Mouse (Mus musculus) frontal cortex, postnatal 25 days (tissue): ENCODE measurements at regions not wholly inside any gene's neighbourhood (a gene's known extent, or its start where the extent isn't known, plus 50 kb on each side); places are given as distances from the start of the nearest gene placed in this dataset.

Experiments
- DNase-seq, 2 experiments: peaks; one replicate each; pipeline ENCODE4 v3.0.0; 2022; ENCODE audit warnings: low spot score in 2 of 2

DNA sequence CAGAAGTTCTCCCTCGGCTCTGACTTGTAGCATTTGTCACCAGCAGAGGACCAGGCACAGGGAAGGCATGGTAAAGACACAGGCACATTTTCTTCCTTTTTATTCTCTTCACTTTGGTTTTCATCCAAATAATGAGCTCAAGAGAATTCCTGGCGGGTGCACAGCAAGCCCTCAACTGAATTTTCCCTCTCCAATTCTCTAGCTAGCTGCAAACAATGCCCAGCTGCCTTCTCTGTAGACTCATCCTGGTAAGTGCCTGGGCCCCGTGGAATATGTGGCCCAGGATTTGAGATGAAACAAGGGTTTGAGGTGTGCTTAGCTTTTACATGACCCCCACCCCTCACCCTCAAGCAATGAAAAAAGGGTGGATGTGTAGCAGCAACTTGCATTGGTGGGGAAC is 90.4 kb downstream of the Otol1 start:
- no peak for DNase-seq

DNA sequence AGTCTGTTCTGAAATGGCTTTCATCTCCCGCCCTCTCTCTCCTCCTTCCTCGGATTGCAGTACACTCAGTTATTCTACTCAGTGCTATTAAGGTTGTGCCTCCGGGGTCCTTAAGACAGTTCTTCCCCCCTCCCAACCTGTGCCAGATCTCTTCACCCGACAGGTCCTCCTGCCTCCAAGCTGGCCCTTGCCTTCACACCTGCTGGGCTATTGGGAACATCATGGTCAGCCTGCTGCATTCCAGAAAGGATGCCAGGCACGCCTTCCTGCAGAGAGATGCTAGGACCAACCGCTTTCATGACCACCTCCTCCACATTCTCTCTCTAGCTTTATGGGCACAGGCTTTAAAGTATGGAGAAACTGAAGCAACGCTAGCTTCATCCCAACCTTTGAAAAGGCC is 94.7 kb downstream of the Otol1 start:
- no peak for DNase-seq

DNA sequence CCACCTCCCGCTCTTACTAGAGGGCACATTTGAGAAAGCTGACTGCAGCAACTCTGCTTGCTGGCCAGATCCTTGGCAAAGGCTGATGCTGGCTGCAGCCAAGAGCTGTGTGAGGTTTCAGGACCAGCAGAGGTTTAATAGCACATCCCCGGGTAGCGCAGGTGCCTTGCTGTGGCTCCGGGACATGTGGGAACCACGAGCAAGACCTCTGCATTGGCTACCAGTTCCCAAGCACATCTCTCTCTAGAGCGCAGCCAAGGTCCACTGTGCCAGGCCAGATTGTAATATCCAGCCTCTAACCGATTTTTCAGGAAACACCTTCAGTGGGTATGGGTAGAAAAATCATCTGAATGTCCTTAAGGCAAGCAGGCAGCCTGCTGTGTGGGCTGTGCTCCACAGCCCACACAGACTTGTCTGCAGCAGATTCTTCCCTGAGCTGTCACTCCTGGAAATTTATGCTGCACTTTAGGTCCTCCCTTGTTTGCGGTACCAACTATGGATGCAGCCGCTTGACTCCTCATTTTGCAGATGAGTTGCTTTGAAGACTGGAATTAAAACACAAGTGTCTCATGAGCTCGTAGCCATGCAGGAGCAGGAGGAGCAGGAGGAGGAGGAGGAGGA is 95.3 kb downstream of the Otol1 start:
- DNase-seq = peak in 1 of 2 experiments; percentile 12

DNA sequence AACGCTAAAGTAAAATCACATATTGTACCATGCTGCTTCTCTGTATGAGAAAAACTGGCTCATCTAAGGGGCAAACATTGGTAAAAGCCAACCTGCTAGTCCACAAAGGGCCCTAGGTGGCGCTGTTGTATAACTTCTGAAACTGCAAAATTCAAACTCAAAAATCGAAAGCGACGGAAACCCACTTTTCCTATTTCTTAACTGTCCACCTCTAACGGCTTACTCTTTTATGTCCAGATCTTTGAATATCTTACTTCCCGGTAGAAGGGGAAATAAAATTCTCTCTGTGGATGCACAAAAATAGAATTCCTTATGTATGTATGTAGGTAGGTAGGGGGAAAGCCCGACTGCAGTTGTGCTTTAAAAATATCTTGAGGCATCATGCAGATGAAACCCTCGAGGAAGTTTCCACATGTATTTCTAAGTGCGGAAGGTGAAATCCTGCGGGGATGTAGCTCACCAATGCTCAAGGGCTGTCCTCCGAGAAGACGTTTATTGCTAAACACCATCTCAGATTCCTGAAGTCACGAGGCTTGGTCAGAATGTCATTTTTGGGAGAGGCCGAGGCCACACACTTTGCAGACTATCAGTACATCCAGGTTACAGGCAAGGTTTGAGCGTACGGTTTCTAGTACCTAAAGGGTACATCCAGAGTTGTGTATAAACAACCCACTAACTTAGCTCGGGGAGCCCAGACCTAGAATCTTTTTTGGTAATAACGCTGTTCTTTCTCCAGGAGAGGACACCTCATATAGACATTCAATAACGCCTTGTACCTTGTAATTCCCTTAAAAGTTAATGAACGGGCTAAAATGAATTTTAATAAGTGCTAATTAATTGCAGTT is 96.8 kb downstream of the Otol1 start:
- DNase-seq = peak; percentile 84 to 85

DNA sequence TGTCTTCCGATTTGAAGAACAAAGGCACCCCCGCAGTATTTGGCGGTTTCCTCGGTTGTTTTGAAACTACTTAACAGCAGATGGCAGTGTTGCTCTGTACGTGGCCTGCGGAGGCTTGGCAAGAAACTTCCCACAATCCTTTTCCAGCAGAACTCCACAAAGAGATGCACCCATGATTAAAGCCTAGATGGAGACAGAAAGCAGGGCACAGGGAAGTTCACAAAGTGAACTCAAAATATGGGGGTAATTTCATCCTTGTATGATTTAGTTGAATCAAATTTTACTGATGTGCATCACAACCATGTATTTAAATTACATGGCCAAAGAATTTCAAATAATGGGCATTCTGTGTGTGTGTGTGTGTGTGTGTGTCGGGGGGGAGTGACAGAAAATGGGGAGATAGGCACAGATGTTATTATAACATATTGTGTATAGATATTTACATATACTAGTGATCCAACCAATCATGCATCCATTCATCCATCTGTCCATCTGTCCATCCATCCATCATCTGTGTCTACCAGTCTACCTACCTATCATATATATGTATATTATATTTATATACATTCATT is 97.5 kb downstream of the Otol1 start:
- peak; percentile 44 to 65 for DNase-seq

DNA sequence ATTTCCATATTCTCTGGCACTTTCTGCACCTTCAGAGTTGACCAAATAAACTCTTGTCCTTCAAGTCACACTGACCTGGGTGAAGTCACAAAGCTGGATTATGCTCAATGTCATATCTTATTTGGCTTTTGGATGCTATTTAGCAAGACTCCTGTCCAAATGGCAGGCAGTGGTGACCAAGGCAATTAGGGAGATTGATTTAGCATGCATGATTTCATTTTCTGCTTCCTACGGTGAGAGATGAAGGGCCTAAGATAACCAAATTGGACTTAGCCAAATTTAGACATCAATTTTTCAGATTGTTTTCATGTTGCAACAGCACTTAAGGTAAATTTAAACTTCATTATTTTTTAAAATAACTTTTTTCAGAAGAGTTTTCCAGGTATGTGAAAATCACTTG is 98.1 kb downstream of the Otol1 start:
- DNase-seq = no peak

DNA sequence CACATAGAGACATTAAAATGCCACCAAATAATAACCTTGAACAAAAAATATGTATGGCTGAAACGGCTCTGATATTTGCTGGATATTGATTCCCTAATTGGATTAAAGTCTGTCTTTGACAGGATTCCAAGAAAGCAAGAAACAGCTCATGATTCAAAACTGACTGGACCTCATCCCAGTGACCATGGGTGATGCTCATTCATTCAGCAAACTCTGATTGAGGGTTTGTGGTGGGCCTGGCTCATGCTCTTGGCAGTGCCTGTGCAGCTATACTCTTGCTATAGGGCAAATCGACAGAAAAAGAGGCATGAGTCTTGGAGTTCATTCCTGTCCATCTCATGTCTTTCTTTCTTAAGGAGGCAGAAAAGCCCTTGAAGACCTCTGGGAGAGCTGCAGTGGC is 98.7 kb downstream of the Otol1 start:
- DNase-seq = no peak

DNA sequence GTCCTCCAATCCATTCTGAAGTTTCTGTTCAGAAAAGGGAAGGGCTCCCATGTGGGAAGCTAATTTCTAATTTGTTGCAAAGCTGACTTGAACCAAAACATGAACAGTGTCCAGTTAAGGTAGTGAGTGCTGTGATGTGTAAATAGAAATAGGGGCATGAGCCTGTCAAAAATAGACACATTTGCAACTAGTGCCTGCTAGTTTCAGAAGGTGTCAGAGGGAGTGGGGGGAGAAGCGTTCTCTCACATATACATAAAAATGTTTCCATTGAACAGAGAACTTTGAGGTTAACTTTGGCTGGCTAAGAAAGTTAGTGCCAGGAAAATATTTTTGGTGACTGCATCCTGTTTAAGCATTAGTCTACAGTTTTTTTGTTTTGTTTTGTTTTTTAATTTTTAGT is 118.8 kb downstream of the Otol1 start:
- DNase-seq = no peak

DNA sequence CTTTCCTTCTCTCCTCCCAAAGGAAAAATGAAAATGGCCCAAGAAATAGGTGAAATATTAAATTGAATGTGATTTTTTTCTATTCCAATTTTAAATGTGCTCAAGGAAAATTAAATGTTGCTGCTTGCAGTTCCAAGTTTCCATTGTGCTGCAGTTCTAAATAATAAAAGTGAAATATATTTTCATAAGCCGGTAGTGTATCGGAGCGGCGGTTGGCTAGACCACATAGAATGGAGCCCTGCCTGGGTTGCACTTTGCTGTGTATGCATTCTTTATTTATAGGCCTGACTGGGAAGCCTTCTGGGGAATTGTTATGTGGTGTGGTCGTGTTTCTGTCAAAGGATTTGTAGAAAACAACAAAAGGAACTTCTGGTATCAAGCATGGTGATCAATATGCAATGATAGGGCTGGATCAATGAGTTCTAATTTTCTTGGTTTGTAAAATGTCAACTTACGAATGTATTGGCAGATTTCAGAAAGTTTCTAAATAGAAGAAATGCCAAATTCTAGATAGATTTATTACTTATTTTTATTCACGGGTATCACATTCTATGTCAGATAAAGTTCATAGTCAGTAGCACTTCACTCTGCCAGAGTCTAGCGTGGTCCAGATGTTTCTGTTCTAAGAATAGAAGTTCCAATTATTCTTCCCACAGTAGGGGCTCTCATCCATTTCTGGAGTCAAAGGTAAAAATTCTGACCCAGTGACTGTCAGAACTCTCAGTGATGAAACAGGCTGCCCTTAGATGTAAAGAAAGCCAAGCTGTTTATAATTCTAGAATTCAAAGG is 123.0 kb downstream of the Otol1 start:
- no peak for DNase-seq

DNA sequence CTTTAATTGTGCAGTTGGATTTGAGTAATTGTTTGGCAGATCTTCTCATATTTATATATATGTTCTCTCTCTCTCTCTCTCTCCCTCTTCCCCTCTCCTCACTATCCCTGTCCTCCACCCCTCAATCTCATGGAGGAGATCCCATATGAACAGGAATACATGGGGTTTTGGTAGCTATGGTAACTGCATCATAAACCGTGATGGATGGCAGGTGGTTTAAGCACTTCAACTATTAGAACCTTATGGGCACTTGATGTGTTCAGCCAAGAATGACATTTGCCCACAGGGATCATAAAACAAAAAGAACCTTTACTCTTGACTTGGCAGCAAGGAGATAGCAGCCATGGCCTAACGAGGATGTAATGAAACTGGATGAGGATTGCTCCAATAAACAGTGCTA is 127.5 kb downstream of the Otol1 start:
- DNase-seq = no peak

DNA sequence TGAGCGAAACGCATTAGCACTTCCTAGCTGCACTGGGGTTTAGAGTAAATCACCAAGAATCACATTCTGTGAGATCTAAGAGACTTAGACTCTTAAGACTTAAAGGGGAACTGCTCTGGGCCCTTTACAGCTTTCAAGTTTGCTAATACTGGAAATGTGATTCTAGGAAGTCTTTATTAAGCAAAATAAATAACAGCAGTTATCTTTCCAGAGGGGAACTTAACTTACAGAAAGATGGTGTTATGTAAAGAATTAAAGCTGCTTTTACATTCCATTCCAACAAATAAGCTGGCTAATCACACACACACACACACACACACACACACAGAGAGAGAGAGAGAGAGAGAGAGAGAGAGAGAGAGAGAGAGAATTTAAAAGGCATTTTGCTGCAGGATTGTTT is 131.1 kb downstream of the Otol1 start:
- no peak for DNase-seq

DNA sequence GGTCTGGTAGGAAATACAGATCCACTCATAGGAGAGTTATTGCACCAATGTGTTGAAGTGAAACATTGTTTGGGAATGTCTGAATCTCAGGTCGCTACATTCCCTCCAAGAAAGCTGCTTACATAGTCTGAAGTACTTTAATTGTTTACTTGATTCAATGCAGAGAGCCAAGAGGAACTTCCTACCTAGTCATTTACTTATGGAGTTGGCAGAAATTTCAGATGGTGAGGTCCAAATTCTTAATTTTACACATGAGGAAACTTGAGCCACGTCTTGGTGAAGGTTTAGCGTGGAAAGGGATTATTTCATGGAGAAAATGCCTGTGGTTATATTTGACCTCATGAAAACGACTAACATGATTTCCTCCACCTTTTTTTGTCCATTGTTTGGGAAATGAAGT is 131.5 kb downstream of the Otol1 start:
- DNase-seq = no peak

DNA sequence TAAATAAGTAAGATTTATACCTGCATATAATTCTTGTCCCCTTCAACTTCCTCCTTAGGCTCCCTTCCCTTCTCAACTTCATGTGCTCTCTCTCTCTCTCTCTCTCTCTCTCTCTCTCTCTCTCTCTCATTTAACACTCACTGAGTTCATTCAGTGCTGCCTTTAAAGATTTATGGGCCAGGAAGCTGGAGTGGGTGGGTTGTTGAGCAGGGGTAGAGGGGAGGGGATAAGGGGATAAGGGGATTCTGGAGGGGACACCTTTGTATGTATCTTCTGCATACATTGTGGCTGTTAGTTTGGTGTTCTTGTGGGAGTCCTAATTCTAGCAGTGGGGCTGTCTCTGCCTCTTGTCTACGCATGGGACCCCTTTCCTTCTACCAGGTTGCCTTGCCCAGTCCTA is 138.3 kb downstream of the Otol1 start:
- DNase-seq = no peak

DNA sequence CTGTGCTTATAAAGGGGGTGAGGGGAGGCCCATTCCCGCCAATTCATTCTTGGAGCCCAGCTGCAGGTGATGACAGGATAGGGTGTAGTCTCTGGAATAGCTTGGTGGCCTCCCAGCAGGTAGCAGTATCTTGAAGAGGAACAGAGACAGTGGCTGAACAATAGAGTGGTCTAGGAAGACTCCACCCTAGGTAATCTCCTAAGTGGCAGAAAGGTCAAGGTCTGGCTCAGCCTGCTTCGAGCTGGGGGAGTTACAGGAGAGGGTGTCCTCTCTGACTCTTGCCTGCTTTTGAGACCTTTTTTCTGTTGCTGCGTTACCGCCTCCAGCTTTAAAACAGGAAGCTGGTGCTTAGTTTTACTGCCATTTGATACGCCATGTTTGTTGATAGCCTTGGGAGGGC is 143.7 kb downstream of the Otol1 start:
- DNase-seq = no peak

DNA sequence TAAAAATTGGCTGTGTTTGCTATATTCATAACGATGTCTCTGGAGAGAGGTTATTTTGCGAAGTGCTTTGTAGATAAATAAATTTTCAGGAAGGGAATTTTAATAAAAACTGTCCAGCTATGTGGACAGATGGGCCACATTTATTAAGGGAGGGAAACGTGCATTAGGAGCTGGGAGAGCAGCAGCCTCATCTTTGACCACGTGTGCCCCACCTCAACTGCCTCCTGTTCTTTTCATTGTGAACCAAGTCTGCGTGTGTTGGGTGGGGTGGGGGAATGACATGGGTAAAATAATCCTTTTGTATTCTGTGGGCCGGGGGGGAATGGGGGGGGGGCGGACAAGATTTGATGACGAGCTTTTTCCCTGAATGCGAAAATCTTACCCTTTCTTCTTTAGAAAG is 152.6 kb downstream of the Otol1 start:
- DNase-seq = no peak

DNA sequence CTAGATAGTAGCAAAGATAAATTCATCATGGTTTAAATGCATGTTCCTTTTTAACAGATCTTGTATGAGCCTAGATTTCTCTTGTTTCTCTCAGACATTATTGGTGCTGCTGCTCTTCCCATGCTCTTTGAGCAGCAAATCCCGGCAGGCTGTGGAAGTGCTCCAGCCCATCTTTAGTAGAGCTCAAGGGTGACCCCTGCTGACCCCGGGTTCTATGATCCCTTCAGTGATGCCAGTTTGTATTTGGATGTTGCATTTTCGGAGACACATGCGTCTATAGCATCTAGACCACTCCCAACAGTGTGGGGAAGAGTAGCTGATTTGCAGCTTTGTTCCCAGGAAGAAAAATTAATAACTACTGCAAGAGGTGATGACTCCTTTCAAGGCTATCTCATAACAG is 164.3 kb downstream of the Otol1 start:
- no peak for DNase-seq

DNA sequence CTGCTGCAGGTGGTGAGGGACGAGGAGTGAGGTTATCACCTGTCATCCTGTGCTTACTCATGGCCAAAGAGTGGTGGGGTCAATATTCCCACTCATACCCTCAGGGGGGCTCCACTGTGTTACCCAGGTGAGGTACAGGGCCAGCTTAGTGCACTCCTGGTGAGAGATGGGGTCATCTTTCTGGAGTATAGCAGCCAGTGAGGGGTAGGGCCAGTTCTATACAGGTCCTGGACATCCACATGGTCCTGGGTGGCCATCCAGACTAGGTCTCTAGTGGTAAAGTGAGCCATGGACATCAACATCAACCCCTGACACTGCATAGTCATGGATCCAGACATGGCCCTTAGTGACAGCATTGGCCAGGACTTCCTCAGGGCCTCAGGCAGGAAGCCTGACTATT is 169.0 kb downstream of the Otol1 start:
- no peak for DNase-seq

DNA sequence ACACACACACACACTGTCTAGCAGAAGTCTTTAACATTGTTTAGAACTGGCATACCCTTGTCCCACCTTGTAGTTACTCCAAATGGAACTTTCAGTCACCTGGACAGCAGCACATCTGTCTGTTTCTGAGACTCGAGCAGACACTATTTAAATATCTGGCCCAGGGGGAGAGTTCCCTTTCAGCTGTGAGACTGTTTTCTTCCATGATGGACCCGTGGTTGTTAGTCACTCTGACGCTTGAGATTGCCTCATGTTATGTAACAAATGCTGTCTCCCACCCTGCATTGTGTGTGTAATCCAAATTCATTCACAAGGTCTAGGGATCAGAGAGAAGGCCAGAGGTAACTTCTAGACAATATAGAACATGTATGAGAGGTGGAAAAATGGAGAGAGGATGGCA is 174.2 kb downstream of the Otol1 start:
- no peak for DNase-seq

DNA sequence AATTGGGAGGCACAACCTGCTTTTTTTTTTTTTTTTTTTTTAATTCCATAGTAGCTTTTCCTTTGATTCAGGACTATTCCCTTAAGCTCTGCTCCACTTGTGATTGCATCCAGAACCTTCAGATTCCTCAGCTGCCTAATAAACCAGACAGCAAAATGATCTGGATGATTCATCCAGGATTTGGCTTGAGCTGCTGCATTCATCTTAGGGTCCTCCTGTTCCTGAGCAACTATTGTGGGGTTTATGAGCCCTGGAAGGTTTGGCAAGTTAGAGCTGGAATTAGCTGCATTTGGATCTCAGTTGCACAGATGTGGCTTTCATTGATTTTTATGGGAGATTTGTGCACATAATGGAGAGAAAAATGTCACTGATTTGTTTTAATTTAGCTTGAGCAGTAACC is 183.3 kb downstream of the Otol1 start:
- DNase-seq = no peak

DNA sequence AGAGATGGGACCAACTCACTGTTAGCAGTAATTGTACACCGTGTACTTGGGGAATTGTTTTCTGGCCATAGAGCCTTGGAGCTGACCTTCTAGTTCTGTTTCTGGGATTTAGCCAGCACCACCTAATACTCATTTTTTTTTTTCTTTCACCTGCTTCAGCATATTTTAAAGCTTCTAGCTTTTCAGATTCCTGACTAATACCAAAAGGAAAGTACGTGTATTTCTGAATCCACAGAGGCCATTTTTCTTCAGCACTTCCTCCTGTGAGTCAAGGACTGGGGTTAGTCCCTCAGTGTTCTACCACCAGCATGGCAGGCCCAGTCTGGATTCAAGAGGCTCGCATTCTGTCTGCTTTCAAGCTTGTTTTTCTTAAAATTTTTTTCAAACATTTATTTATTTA is 189.3 kb downstream of the Otol1 start:
- no peak for DNase-seq

DNA sequence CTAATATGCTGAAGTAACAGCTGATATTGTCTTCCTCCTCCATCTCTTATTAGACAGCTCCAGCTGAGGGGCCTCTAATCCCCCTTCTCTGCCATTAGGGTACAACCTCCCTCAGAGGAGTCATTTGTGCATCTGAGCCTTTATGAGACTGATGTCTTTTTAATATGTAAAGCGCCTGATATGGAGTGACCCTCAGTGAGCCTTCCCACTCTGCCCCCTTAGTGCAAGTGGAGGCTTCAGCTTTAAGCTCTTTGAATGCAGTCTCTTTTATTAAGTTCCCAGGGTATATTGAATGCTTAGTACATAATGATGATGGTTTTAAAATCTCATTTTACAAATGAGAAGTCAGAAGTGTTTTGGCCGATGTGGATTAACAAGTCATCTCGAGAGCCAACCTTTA is 191.5 kb downstream of the Otol1 start:
- DNase-seq = no peak

DNA sequence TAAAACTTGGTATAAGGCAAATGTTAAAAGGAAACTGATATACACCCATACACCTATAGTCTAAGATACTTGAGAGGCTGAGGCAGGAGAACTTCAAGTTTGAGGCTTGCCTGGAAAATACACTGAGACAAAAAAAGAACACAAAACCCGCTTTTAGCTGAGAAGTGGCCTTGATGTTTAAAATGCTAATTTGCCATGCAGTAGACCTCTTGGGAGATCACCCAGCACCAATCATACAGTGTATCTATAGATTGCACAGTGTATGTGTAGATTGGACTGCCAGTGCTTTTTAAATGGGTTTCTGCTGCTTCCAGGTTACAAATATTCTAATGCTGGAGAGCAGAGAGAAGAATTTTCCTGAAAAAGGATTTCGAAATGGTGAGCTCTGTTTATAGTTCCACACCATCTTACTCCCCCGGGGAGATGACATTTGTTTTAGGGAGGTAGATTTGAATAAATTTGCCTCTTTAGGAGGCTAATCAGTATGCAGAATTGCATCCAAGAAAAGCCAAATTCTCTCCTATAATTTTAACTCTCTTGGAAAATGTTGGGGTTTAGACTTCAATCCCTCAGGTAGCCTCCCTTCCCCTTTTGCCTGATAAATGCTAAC is 194.0 kb downstream of the Otol1 start:
- DNase-seq = peak in 1 of 2 experiments; percentile 9
